Comparison of ENCODE assay signal across 15 mouse cellular contexts in genomic region chr8:127552836-127553235, GRCm38 (mm10).
DNase-seq lines count a peak whose midpoint lies in the region; ATAC-seq lines count a peak whose summit lies in the region.
"Had no signal": no experiment of that assay in that cellular context is flagged by ENCODE, and none has a peak within 500 bp of the region (broad histone marks: within the 10 kb centered on the region; RNA-seq: fewer than 3 reads in every experiment).

No protein-coding gene starts in this region.

- no peak overlapping the region; the same call in 1 of the 2 replicates for H3K9ac ChIP-seq in neural tube, embryonic 13.5 days
- no peak overlapping the region for H3K9ac ChIP-seq in liver, embryonic 12.5 days
- H3K9ac ChIP-seq: heart, embryonic 15.5 days; liver, embryonic 14.5 days had no signal

- H3K27me3 ChIP-seq in neural tube, embryonic 13.5 days, result no peaks in the 10 kb centered on the region
- H3K27me3 ChIP-seq in limb, embryonic 10.5 days (ENCODE audit: low read depth, poor library complexity, severe bottlenecking), result no peaks in the 10 kb centered on the region
- no peaks in the 10 kb centered on the region for H3K27me3 ChIP-seq in liver, embryonic 12.5 days (replicated peaks)
- H3K27me3 ChIP-seq: heart, embryonic 15.5 days had no signal

- no peaks in the 10 kb centered on the region for H3K36me3 ChIP-seq in neural tube, embryonic 13.5 days
- H3K36me3 ChIP-seq in limb, embryonic 10.5 days, result no peaks in the 10 kb centered on the region
- no peaks in the 10 kb centered on the region for H3K36me3 ChIP-seq in liver, embryonic 12.5 days
- H3K36me3 ChIP-seq: heart, embryonic 15.5 days had no signal

- H3K4me3 ChIP-seq in neural tube, embryonic 13.5 days, result no peak overlapping the region
- no peak overlapping the region for H3K4me3 ChIP-seq in limb, embryonic 10.5 days
- H3K4me3 ChIP-seq in liver, embryonic 12.5 days, result no peak overlapping the region
- H3K4me3 ChIP-seq: heart, embryonic 15.5 days; myocyte had no signal

- no peaks in the 10 kb centered on the region for H3K9me3 ChIP-seq in neural tube, embryonic 13.5 days
- no peaks in the 10 kb centered on the region for H3K9me3 ChIP-seq in limb, embryonic 10.5 days (replicated peaks)
- no peaks in the 10 kb centered on the region for H3K9me3 ChIP-seq in liver, embryonic 12.5 days (replicated peaks)
- H3K9me3 ChIP-seq: heart, embryonic 15.5 days had no signal

- peaks cover 51% of the 10 kb centered on the region for H3K4me1 ChIP-seq in neural tube, embryonic 13.5 days (replicated peaks)
- peaks cover 77% of the 10 kb centered on the region for H3K4me1 ChIP-seq in limb, embryonic 10.5 days
- H3K4me1 ChIP-seq in liver, embryonic 12.5 days, result peaks cover 38% of the 10 kb centered on the region

- peak overlapping the region; percentile 87 for H3K27ac ChIP-seq in neural tube, embryonic 13.5 days (replicated peaks)
- H3K27ac ChIP-seq in limb, embryonic 10.5 days, result peak overlapping the region; percentile 73
- H3K27ac ChIP-seq in liver, embryonic 12.5 days, result no peak overlapping the region
- H3K27ac ChIP-seq: heart, embryonic 15.5 days; liver, embryonic 14.5 days; macrophage had no signal

- ATAC-seq in frontal cortex, adult (ENCODE audit: low TSS enrichment), result peak; percentile 29; the same call in 1 of the 2 replicates
- ATAC-seq in neural tube, embryonic 13.5 days (ENCODE audit: low read depth), result peak; percentile 60
- ATAC-seq in liver, embryonic 12.5 days, result no peak
- ATAC-seq in granulocyte monocyte progenitor cell, adult 5-6 weeks (replicated peaks; ENCODE audit: poor library complexity, severe bottlenecking), result no peak
- ATAC-seq in erythroblast, adult 5-6 weeks (replicated peaks; ENCODE audit: low FRiP score, poor library complexity, severe bottlenecking), result no peak

- H3K4me2 ChIP-seq in neural tube, embryonic 13.5 days, result peak overlapping the region; percentile 37
- H3K4me2 ChIP-seq in liver, embryonic 12.5 days, result no peak overlapping the region
- H3K4me2 ChIP-seq: heart, embryonic 15.5 days had no signal

- no peak for DNase-seq in frontal cortex, postnatal 14 days (ENCODE audit: low spot score in 2 of 2)
- no peak for DNase-seq in neural tube, embryonic 10.5 days (ENCODE audit: extremely low spot score, low spot score)
- no peak for DNase-seq in limb, embryonic 10.5 days (ENCODE audit: low spot score)
- DNase-seq: adrenal gland, postnatal 36 days; cerebellum, adult 11 months; gastrocnemius, postnatal 36 days had no signal

- 34% methylated on average over 13 of the region's 13 CpGs for WGBS in neural tube, embryonic 13.5 days
- 55% methylated on average over 13 of the region's 13 CpGs for WGBS in limb, embryonic 10.5 days
- 84% methylated on average over 13 of the region's 13 CpGs for WGBS in liver, embryonic 12.5 days (ENCODE audit: insufficient replicate concordance)

Comparison
In these comparisons a context has a peak if more than half of its experiments do, and no peak if none do; other contexts are left out.
1. ATAC-seq: peak in frontal cortex, adult (single experiment) and neural tube, embryonic 13.5 days (single experiment); none in liver, embryonic 12.5 days (single experiment), granulocyte monocyte progenitor cell, adult 5-6 weeks (single experiment) and erythroblast, adult 5-6 weeks (single experiment).